Mouse (Mus musculus) heart, embryonic 14.5 days (tissue): ENCODE data around the gene Itgae. TPM values are rescaled to one million over a fixed set of nuclear protein-coding genes. Genes with fewer than 3 reads are reported as not detected.

Experiments
- ATAC-seq: fragments of 200-750 bp; cut with Nextera tagmentation; 2 replicates; pipeline ENCODE4 v1.8.0; 2017; ENCODE audit warnings: low read depth, moderate TSS enrichment; ENCODE audit not compliant: insufficient number of reproducible peaks, insufficient read depth, low FRiP score
- H3K27ac ChIP-seq, 2 experiments: fragments of 200-500 bp in 1 of 2; fragments of 300-500 bp in 1 of 2; sonication (generic) in 1 of 2; replicated peaks in 1 of 2; 2 replicates each; pipeline ENCODE4 v1.5.1; 2012 to 2014; ENCODE audit warnings: low read depth in 2 of 2, low read length in 2 of 2, control low read depth in 1 of 2, mild to moderate bottlenecking in 1 of 2, mixed read lengths in 1 of 2; ENCODE audit not compliant: control insufficient read depth in 1 of 2, insufficient read depth in 1 of 2
- H3K27me3 ChIP-seq: fragments of 300-500 bp; sonication (generic); 2 replicates; pipeline ENCODE4 v1.6.1; 2014; ENCODE audit warnings: mild to moderate bottlenecking, low read length, control low read depth; ENCODE audit not compliant: control insufficient read depth, insufficient read depth
- H3K36me3 ChIP-seq: fragments of 300-500 bp; sonication (generic); 2 replicates; pipeline ENCODE4 v1.6.1; 2014; ENCODE audit warnings: mild to moderate bottlenecking, control low read depth, low read length, mixed read lengths; ENCODE audit not compliant: control insufficient read depth, insufficient read depth
- H3K4me1 ChIP-seq, 2 experiments: fragments of 200-500 bp in 1 of 2; fragments of 300-500 bp in 1 of 2; sonication (generic) in 1 of 2; 2 replicates each; pipeline ENCODE4 v1.6.1; 2012 to 2014; ENCODE audit warnings: low read length in 2 of 2, control low read depth in 1 of 2, mixed read lengths in 1 of 2; ENCODE audit not compliant: control insufficient read depth in 2 of 2, insufficient read depth in 2 of 2
- H3K4me2 ChIP-seq: fragments of 300-500 bp; sonication (generic); 2 replicates; pipeline ENCODE4 v1.6.1; 2014; ENCODE audit warnings: mild to moderate bottlenecking, low read length
- H3K4me3 ChIP-seq, 2 experiments: fragments of 200-500 bp in 1 of 2; fragments of 300-500 bp in 1 of 2; sonication (generic) in 1 of 2; 2 replicates each; pipeline ENCODE4 v1.5.1; 2012 to 2014; ENCODE audit warnings: low read length in 2 of 2, mild to moderate bottlenecking in 2 of 2, control low read depth in 1 of 2, low read depth in 1 of 2, moderate library complexity in 1 of 2; ENCODE audit not compliant: control insufficient read depth in 1 of 2, insufficient read depth in 1 of 2
- H3K9ac ChIP-seq: fragments of 300-500 bp; sonication (generic); 2 replicates; pipeline ENCODE4 v1.6.1; 2014; ENCODE audit warnings: mild to moderate bottlenecking, low read length
- H3K9me3 ChIP-seq: fragments of 300-500 bp; sonication (generic); 2 replicates; pipeline ENCODE4 v1.6.1; 2016; ENCODE audit warnings: low read length, control low read depth; ENCODE audit not compliant: control insufficient read depth
- WGBS: fragments of 180-500 bp; shearing (Covaris S2); extraction: QIAGEN DNeasy Blood & Tissue Kit; methylation state at CpG from one replicate; pipeline ENCODE4 v1.1.7; 2014; 5-methylcytosine and 5-hydroxymethylcytosine counted together
- polyA plus RNA-seq: library from polyadenylated mRNA; unstranded; fragments of >200 nt; fragmentation: Nextera tagmentation; extraction: Ambion mirVana; gene quantifications from 2 replicates; pipeline ENCODE4 v1.2.1, GENCODE M21; 2014

Gene Itgae
- polyA plus RNA-seq, 1 experiment from 2014 or later: 0.22 TPM

DNA sequence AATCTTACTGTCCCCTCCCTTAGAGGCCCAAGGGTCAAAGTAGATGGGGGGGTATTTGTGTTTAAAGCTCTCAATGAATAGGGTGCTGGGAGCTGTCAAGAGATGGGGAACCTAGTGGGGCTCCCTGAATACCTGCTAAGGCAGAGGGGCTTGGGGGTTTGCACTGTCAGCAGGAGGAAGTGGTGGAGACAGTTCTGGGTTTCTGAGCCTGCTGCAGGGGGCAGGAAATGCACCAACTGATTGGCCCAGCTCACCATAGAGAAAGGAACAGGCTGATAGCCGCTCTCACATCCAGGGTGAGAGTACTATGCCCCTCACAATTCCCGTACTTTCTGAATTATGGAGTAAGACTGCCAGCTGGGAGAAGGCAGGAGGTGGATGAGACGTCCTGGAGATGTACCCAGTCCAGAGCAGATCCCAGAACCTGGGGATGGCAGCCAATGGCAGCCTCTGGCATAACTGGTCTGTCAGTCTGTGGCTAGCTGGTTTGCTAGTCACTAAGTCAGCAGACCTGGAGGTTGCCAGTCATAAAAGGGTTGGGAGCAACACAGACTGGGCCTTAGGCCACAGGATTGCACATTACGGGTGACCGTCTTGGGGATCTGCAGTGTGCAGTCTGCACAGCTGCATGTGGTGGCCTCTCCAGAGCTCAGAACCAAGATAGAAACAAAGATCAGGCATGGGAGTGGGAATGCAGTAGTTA, 18.0 kb downstream of the Itgae start:
- peaks cover 10 to 18% of the 10 kb centered on the region in 2 experiments for H3K4me1 ChIP-seq
- H3K9ac ChIP-seq: no peak overlapping the region
- peak overlapping the region in 1 of 2 experiments; percentile 14; a peak in 2 of 4 replicates for H3K27ac ChIP-seq
- H3K27me3 ChIP-seq: no peaks in the 10 kb centered on the region
- no peaks in the 10 kb centered on the region for H3K9me3 ChIP-seq
- ATAC-seq: no peak
- no peak overlapping the region for H3K4me3 ChIP-seq
- no peak overlapping the region for H3K4me2 ChIP-seq
- H3K36me3 ChIP-seq: no peaks in the 10 kb centered on the region
- 70% methylated on average over 5 of the region's 5 CpGs for WGBS

DNA sequence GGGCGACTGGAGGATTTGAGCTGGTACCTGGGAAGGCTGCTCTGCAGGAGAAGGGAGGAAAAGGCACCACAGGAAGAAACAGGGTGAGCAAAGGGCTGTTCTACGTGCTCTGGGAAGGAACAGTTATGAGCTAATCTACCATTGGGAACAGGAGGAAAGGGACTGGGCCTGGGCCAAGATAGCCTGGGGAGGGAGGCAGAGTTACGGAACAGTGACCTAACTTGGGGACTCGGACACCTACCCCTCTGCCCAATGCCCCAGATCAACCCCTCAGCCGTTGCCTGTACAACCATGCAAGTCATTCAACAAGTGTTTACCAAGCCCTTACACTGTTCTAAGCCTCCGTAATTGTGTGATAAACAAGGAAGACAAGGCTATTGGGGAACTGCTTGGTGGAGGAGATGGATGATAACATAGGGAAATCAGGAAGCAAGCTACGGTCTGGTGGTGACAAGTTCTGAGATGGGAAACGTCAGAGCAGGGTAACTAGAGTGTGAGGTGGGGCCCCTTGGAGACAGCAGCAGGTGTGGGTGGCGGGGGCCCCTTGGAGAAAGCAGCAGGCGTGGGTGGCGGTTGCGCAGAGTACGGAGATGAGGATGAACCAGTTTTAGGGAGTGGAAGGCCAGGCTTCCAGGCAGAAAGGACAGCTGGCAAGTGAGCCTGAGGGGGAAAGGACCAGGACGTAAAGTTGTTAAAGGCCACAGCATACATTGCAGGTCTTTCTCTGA, 18.7 kb downstream of the Itgae start:
- H3K4me3 ChIP-seq: no peak overlapping the region
- no peaks in the 10 kb centered on the region for H3K27me3 ChIP-seq
- H3K9ac ChIP-seq: no peak overlapping the region
- peak overlapping the region in 1 of 2 experiments; percentile 14; a peak in 2 of 4 replicates for H3K27ac ChIP-seq
- peak; percentile 27; the same call in 1 of the 2 replicates for ATAC-seq
- H3K4me1 ChIP-seq: peaks cover 10 to 18% of the 10 kb centered on the region in 2 experiments
- no peaks in the 10 kb centered on the region for H3K9me3 ChIP-seq
- H3K4me2 ChIP-seq: no peak overlapping the region
- WGBS: 59% methylated on average over 14 of the region's 14 CpGs
- H3K36me3 ChIP-seq: no peaks in the 10 kb centered on the region

DNA sequence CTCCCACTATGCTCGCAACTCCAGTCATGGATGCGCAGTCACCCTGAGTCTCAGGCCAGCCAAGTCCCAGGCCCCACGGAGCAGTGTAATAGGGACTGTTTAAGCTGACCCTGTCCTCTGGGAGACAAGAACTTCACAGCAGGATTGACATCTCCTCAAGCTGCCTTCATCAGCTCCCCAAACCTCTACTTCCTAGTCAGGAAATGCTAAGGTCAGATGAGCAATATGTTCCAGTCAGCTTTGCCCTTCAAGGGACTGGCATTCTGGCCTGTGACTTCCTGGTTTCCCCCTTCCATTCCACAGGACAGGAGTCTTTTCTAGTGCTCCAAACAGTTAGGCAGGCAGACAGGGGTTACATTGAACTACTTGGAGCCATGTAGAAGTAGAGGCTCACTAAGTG, 19.6 kb downstream of the Itgae start:
- WGBS: 47% methylated on average over 3 of the region's 3 CpGs

DNA sequence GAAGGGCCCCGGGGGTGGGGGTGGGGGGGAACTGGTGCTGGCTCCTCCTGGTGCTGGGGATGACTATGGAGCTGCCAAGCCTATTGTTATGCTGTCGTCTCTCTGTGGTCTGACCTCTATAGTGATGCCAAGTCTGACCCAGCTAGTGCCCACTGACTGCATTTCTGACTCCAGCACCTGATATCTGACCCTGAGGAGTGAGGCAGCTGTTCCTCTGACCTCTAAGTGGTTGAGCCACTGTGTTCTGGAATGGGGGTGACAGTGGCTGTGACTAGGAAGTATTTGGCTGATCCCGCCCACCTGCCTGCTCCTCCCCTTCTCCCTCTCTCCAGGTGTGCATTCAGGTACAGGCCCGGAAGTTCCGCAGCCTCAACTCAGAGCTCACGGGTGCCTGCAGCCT, 21.0 kb downstream of the Itgae start:
- ATAC-seq: no peak

More for the DNA sequence above, 19.6 kb downstream of the Itgae start:
- Histone ChIP-seq H3K27me3 (no peaks in the 10 kb centered on the region), H3K4me1 (peaks cover 10 to 18% of the 10 kb centered on the region in 2 experiments), H3K4me3 (no peak overlapping the region), H3K9ac (no peak overlapping the region; the same call in 1 of the 2 replicates), H3K27ac (no peak overlapping the region), H3K36me3 (no peaks in the 10 kb centered on the region), H3K9me3 (no peaks in the 10 kb centered on the region), H3K4me2 (no peak overlapping the region)
- ATAC-seq: no peak

DNA sequence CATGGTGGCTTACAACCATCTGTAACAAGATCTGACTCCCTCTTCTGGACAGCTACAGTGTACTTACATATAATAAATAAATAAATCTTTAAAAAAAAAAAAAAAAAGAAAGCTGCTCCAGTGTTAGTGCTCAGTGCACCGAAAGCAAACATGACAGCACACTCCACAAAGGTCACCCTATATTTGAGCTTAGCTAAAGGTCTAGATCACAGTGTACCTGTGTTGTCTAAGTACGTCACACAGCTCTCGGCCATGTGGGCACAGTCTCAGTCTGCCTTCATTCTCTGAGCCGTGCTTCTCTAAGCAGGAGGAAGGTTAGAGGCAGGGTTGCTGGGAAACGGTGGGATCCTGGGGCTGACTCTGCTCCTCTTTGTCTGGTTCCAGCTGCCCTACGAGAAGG, 36.1 kb downstream of the Itgae start:
- Histone ChIP-seq H3K4me1 (0 out of 4 replicates have a peak, but pooled peaks cover 0 to 2% of the 10 kb centered on the region in 2 experiments), H3K36me3 (peaks cover 7% of the 10 kb centered on the region; the same call in 1 of the 2 replicates), H3K27me3 (no peaks in the 10 kb centered on the region), H3K27ac (no peak overlapping the region), H3K9me3 (no peaks in the 10 kb centered on the region), H3K4me3 (no peak overlapping the region), H3K4me2 (no peak overlapping the region), H3K9ac (no peak overlapping the region)
- WGBS: 85% methylated on average over 6 of the region's 6 CpGs
- ATAC-seq: no peak

More for the DNA sequence above, 21.0 kb downstream of the Itgae start:
- Histone ChIP-seq H3K4me1 (peaks cover 10 to 18% of the 10 kb centered on the region in 2 experiments), H3K36me3 (no peaks in the 10 kb centered on the region), H3K9ac (no peak overlapping the region), H3K27me3 (no peaks in the 10 kb centered on the region), H3K4me2 (no peak overlapping the region), H3K4me3 (no peak overlapping the region), H3K27ac (no peak overlapping the region), H3K9me3 (no peaks in the 10 kb centered on the region)
- 73% methylated on average over 6 of the region's 6 CpGs for WGBS

DNA sequence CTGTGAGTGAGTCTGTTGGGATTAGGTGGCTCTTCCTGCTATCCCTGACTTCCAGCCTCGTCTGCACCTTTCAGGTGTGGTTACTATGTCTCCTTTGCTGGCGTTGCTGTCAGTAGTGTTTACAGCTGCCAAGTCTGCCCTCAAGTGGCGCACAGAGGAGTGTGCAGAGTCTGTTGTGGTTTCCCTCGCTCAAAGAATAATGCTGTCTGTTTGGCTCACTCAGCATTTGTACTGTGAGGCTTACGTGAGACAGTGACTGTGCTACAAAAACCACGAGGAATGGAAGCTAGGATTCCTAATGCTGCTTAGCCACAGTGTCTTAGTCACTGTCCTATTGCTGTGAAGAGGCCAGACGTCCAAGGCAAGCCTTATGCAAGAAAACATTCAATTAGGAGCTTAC, 40.6 kb downstream of the Itgae start:
- Histone ChIP-seq H3K4me1 (peaks cover 3 to 16% of the 10 kb centered on the region in 2 experiments; a peak in 3 of 4 replicates), H3K36me3 (peaks cover 27% of the 10 kb centered on the region), H3K27me3 (no peaks in the 10 kb centered on the region), H3K27ac (no peak overlapping the region), H3K4me3 (no peak overlapping the region), H3K4me2 (no peak overlapping the region), H3K9me3 (no peaks in the 10 kb centered on the region), H3K9ac (no peak overlapping the region)
- no peak for ATAC-seq
- WGBS: 66% methylated on average over 7 of the region's 7 CpGs

DNA sequence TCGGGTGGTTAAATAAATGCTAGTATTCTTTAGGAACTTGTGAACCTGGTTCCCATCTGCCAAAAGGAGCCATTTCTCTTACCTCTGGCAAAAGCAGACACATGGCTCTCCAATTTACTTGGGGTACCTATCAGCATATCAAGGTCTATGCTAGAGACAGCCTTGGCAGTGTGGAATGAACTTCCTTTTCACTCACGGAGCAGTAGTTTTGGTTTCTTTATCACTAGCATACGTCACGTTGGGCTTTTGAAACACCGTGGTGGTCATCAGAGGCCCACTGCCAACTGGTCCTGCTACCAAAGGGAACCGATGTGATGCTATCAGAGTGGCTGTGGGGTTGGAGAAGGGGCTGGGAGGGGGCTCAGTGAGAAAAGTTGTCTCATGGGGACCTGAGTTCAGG, 42.6 kb downstream of the Itgae start:
- Histone ChIP-seq H3K27ac (no peak overlapping the region), H3K9me3 (no peaks in the 10 kb centered on the region), H3K36me3 (peaks cover 27% of the 10 kb centered on the region), H3K27me3 (no peaks in the 10 kb centered on the region), H3K4me3 (no peak overlapping the region), H3K4me2 (no peak overlapping the region), H3K4me1 (peaks cover 7 to 27% of the 10 kb centered on the region in 2 experiments), H3K9ac (no peak overlapping the region)
- WGBS: 89% methylated on average over 6 of the region's 6 CpGs
- ATAC-seq: no peak
